In genomic region chr5:114157236-114157635, GRCm38 (mm10) we compare ENCODE assay signal across 20 mouse cellular contexts. TPM values are rescaled to one million over a fixed set of nuclear protein-coding genes. Genes with fewer than 3 reads are reported as not detected.
DNase-seq lines count a peak whose midpoint lies in the region; ATAC-seq and TF ChIP-seq lines count a peak whose summit lies in the region.
"Had no signal": no experiment of that assay in that cellular context is flagged by ENCODE, and none has a peak within 500 bp of the region (broad histone marks: within the 10 kb centered on the region; RNA-seq: fewer than 3 reads in every experiment).

No protein-coding gene starts in this region.

- no peaks in the 10 kb centered on the region for H3K27me3 ChIP-seq in limb, embryonic 14.5 days (ENCODE audit: control insufficient read depth, insufficient read depth, low read length)
- no peaks in the 10 kb centered on the region for H3K27me3 ChIP-seq in limb, embryonic 10.5 days (ENCODE audit: low read depth, poor library complexity, severe bottlenecking)
- no peaks in the 10 kb centered on the region for H3K27me3 ChIP-seq in midbrain, embryonic 11.5 days (ENCODE audit: control insufficient read depth, insufficient read depth, low read length)
- no peaks in the 10 kb centered on the region for H3K27me3 ChIP-seq in midbrain, embryonic 15.5 days (replicated peaks)
- peaks cover 10% of the 10 kb centered on the region for H3K27me3 ChIP-seq in myocyte (ENCODE audit: control insufficient read depth, insufficient read depth, insufficient read length)
- H3K27me3 ChIP-seq in forebrain, embryonic 13.5 days = 0 out of 2 replicates have a peak, but pooled peaks cover 4% of the 10 kb centered on the region
- H3K27me3 ChIP-seq: CH12.LX; heart, embryonic 13.5 days; Patski had no signal

- H3K4me1 ChIP-seq in limb, embryonic 14.5 days (ENCODE audit: control insufficient read depth, insufficient read depth, low read length) = no peaks in the 10 kb centered on the region
- peaks cover 11% of the 10 kb centered on the region for H3K4me1 ChIP-seq in limb, embryonic 10.5 days
- H3K4me1 ChIP-seq in midbrain, embryonic 11.5 days (ENCODE audit: control insufficient read depth, insufficient read depth, low read length) = no peaks in the 10 kb centered on the region
- H3K4me1 ChIP-seq in midbrain, embryonic 15.5 days = no peaks in the 10 kb centered on the region
- H3K4me1 ChIP-seq in forebrain, embryonic 13.5 days = no peaks in the 10 kb centered on the region
- H3K4me1 ChIP-seq: hindbrain, embryonic 13.5 days had no signal

- H3K36me3 ChIP-seq in limb, embryonic 14.5 days (ENCODE audit: control insufficient read depth, insufficient read depth, low read length) = no peaks in the 10 kb centered on the region
- H3K36me3 ChIP-seq in limb, embryonic 10.5 days = no peaks in the 10 kb centered on the region
- H3K36me3 ChIP-seq in midbrain, embryonic 11.5 days (ENCODE audit: control insufficient read depth, insufficient read depth, low read length) = no peaks in the 10 kb centered on the region
- H3K36me3 ChIP-seq in midbrain, embryonic 15.5 days (replicated peaks) = no peaks in the 10 kb centered on the region
- H3K36me3 ChIP-seq in myocyte (ENCODE audit: control insufficient read depth, insufficient read depth) = no peaks in the 10 kb centered on the region
- no peaks in the 10 kb centered on the region for H3K36me3 ChIP-seq in forebrain, embryonic 13.5 days (ENCODE audit: poor library complexity, severe bottlenecking)
- H3K36me3 ChIP-seq: embryonic facial prominence, embryonic 10.5 days; hindbrain, embryonic 13.5 days had no signal

- H3K9ac ChIP-seq in limb, embryonic 14.5 days (ENCODE audit: low read depth, low read length, severe bottlenecking) = no peak overlapping the region
- no peak overlapping the region for H3K9ac ChIP-seq in midbrain, embryonic 11.5 days (ENCODE audit: low read length)
- no peak overlapping the region for H3K9ac ChIP-seq in midbrain, embryonic 15.5 days
- no peak overlapping the region for H3K9ac ChIP-seq in forebrain, embryonic 13.5 days
- H3K9ac ChIP-seq: heart, embryonic 13.5 days; hindbrain, embryonic 13.5 days had no signal

- TF ChIP-seq POLR2A in limb, embryonic 14.5 days (IDR thresholded peaks at IDR 0.05; ENCODE audit: borderline replicate concordance, extremely low read depth, insufficient read depth, insufficient read length) = no peak
- no peak for TF ChIP-seq POLR2A in myocyte (IDR thresholded peaks at IDR 0.05; ENCODE audit: insufficient read length, low read depth)

- no peak overlapping the region for H3K27ac ChIP-seq in limb, embryonic 14.5 days (replicated peaks; ENCODE audit: low read depth, low read length)
- no peak overlapping the region for H3K27ac ChIP-seq in limb, embryonic 10.5 days
- H3K27ac ChIP-seq in midbrain, embryonic 11.5 days (ENCODE audit: low read depth, low read length) = no peak overlapping the region
- no peak overlapping the region for H3K27ac ChIP-seq in midbrain, embryonic 15.5 days
- no peak overlapping the region for H3K27ac ChIP-seq in forebrain, embryonic 13.5 days
- H3K27ac ChIP-seq: embryonic facial prominence, embryonic 10.5 days; heart, embryonic 13.5 days; hindbrain, embryonic 13.5 days; hindbrain, postnatal 0 days had no signal

- DNase-seq in adrenal gland, postnatal 14 days = peak; percentile 71
- DNase-seq in adrenal gland, adult 8-10 months = no peak
- DNase-seq in limb, embryonic 14.5 days (ENCODE audit: low spot score) = peak; percentile 23
- no peak for DNase-seq in limb, embryonic 10.5 days (ENCODE audit: low spot score)
- DNase-seq in midbrain, embryonic 11.5 days (ENCODE audit: low spot score, missing footprints) = peak; percentile 75
- DNase-seq: cerebellum, adult 2 months; cerebellum, postnatal 10 days; heart, postnatal 4 days; kidney, adult 11 months had no signal

- H3ac ChIP-seq in myocyte (ENCODE audit: control insufficient read depth, insufficient read length) = no peak overlapping the region

- H3K79me2 ChIP-seq in myocyte (ENCODE audit: control insufficient read depth, insufficient read depth) = no peaks in the 10 kb centered on the region

- no peaks in the 10 kb centered on the region for H3K9me3 ChIP-seq in limb, embryonic 14.5 days (ENCODE audit: control insufficient read depth, low read length)
- H3K9me3 ChIP-seq in limb, embryonic 10.5 days (replicated peaks) = no peaks in the 10 kb centered on the region
- H3K9me3 ChIP-seq in midbrain, embryonic 11.5 days (ENCODE audit: control insufficient read depth, low read length) = no peaks in the 10 kb centered on the region
- H3K9me3 ChIP-seq in midbrain, embryonic 15.5 days = no peaks in the 10 kb centered on the region
- no peaks in the 10 kb centered on the region for H3K9me3 ChIP-seq in forebrain, embryonic 13.5 days (replicated peaks)
- H3K9me3 ChIP-seq: embryonic facial prominence, embryonic 10.5 days; heart, embryonic 13.5 days; hindbrain, embryonic 13.5 days had no signal

- WGBS in limb, embryonic 14.5 days = 64% methylated on average over 7 of the region's 7 CpGs
- WGBS in limb, embryonic 10.5 days = 60% methylated on average over 7 of the region's 7 CpGs
- 53% methylated on average over 7 of the region's 7 CpGs for WGBS in midbrain, embryonic 11.5 days
- 41% methylated on average over 7 of the region's 7 CpGs for WGBS in midbrain, embryonic 15.5 days
- WGBS in forebrain, embryonic 13.5 days = 55% methylated on average over 7 of the region's 7 CpGs

- H3K4me2 ChIP-seq in limb, embryonic 14.5 days (replicated peaks; ENCODE audit: low read depth, low read length, severe bottlenecking) = no peak overlapping the region
- H3K4me2 ChIP-seq in midbrain, embryonic 11.5 days = no peak overlapping the region
- H3K4me2 ChIP-seq in midbrain, embryonic 15.5 days = no peak overlapping the region
- H3K4me2 ChIP-seq in myocyte (ENCODE audit: low read depth) = no peak overlapping the region
- H3K4me2 ChIP-seq in forebrain, embryonic 13.5 days = no peak overlapping the region
- H3K4me2 ChIP-seq: heart, embryonic 13.5 days; hindbrain, embryonic 13.5 days had no signal

- ATAC-seq in limb, embryonic 14.5 days (ENCODE audit: low FRiP score, low read depth) = no peak
- ATAC-seq in midbrain, embryonic 11.5 days (ENCODE audit: low FRiP score) = no peak
- no peak for ATAC-seq in midbrain, embryonic 15.5 days (replicated peaks)
- no peak for ATAC-seq in forebrain, embryonic 13.5 days
- ATAC-seq: activated CD4-positive, CD25-positive, alpha-beta regulatory T cell, adult 4 months; forebrain, embryonic 14.5 days; hindbrain, postnatal 0 days; Patski had no signal

- no peak overlapping the region for H3K4me3 ChIP-seq in limb, embryonic 14.5 days (replicated peaks; ENCODE audit: low read length)
- no peak overlapping the region for H3K4me3 ChIP-seq in limb, embryonic 10.5 days
- no peak overlapping the region for H3K4me3 ChIP-seq in midbrain, embryonic 11.5 days (ENCODE audit: low read depth, low read length)
- no peak overlapping the region for H3K4me3 ChIP-seq in midbrain, embryonic 15.5 days
- H3K4me3 ChIP-seq in myocyte = no peak overlapping the region
- no peak overlapping the region for H3K4me3 ChIP-seq in forebrain, embryonic 13.5 days
- H3K4me3 ChIP-seq: embryonic facial prominence, embryonic 10.5 days; heart, embryonic 13.5 days; hindbrain, embryonic 13.5 days had no signal

TF ChIP-seq in myocyte, 11 proteins besides CTCF, POLR2A, EP300 and RAD21 (continues in another document):
- no peak for TF ChIP-seq CEBPB (IDR thresholded peaks at IDR 0.05; ENCODE audit: insufficient read depth, poor library complexity, severe bottlenecking)
- TF ChIP-seq TCF3 (IDR thresholded peaks at IDR 0.05; ENCODE audit: insufficient read length, low read depth) = peak; percentile 14
- TF ChIP-seq E2F4 (IDR thresholded peaks at IDR 0.05; ENCODE audit: insufficient read depth) = no peak
- no peak for TF ChIP-seq SRF (IDR thresholded peaks at IDR 0.05; ENCODE audit: control insufficient read depth, insufficient read length, low read depth)
- TF ChIP-seq POLR2AphosphoS2 (IDR thresholded peaks at IDR 0.05; ENCODE audit: insufficient read length, low read depth) = no peak

RNA-seq across cellular contexts. Expression of gene Acacb, which starts 10.9 kb away (rescaled TPM):
- 121 and 148 TPM in 2 replicates for total RNA-seq in adrenal gland, postnatal 14 days (2021)
- 10 to 100 TPM; 68.9 to 85.3 (median 72.7) TPM for total RNA-seq in adrenal gland, adult 8-10 months (2022)
- polyA plus RNA-seq in limb, embryonic 14.5 days (2012; rRNA removed) = 4.9 and 6.0 TPM in 2 replicates
- polyA plus RNA-seq in limb, embryonic 14.5 days (2014; fragmentation: Nextera tagmentation; extraction: Ambion mirVana) = 2.7 and 3.7 TPM in 2 replicates
- 4.8 and 5.8 TPM in 2 replicates for polyA plus RNA-seq in limb, embryonic 10.5 days (2016; fragmentation: Nextera tagmentation; extraction: Ambion mirVana)
- 1.6 and 1.7 TPM in 2 replicates for polyA plus RNA-seq in midbrain, embryonic 11.5 days (2014; fragmentation: Nextera tagmentation; extraction: Ambion mirVana)
- polyA plus RNA-seq in midbrain, embryonic 15.5 days (2015; fragmentation: Nextera tagmentation; extraction: Ambion mirVana) = 5.0 and 5.8 TPM in 2 replicates
- polyA plus RNA-seq in myocyte (2012; fragmentation: generic; extraction: Trizol) = 0.84 TPM
- polyA plus RNA-seq in forebrain, embryonic 13.5 days (2015; fragmentation: Nextera tagmentation; extraction: Ambion mirVana) = 0.96 and 1.5 TPM in 2 replicates

RNA-seq across cellular contexts. Expression of gene Ung, which starts 27.1 kb away (rescaled TPM):
- 11.7 and 11.9 TPM in 2 replicates for total RNA-seq in adrenal gland, postnatal 14 days (2021)
- total RNA-seq in adrenal gland, adult 8-10 months (2022) = 1 to 10 TPM; 2.4 to 3.1 (median 2.8) TPM
- polyA plus RNA-seq in limb, embryonic 14.5 days (2012; rRNA removed) = 31.4 and 34.0 TPM in 2 replicates
- 23.7 and 26.0 TPM in 2 replicates for polyA plus RNA-seq in limb, embryonic 14.5 days (2014; fragmentation: Nextera tagmentation; extraction: Ambion mirVana)
- 81.3 and 91.8 TPM in 2 replicates for polyA plus RNA-seq in limb, embryonic 10.5 days (2016; fragmentation: Nextera tagmentation; extraction: Ambion mirVana)
- 30.0 and 35.1 TPM in 2 replicates for polyA plus RNA-seq in midbrain, embryonic 11.5 days (2014; fragmentation: Nextera tagmentation; extraction: Ambion mirVana)
- 8.5 and 9.7 TPM in 2 replicates for polyA plus RNA-seq in midbrain, embryonic 15.5 days (2015; fragmentation: Nextera tagmentation; extraction: Ambion mirVana)
- 2.7 TPM for polyA plus RNA-seq in myocyte (2012; fragmentation: generic; extraction: Trizol)
- 45.3 and 46.6 TPM in 2 replicates for polyA plus RNA-seq in forebrain, embryonic 13.5 days (2015; fragmentation: Nextera tagmentation; extraction: Ambion mirVana)

RNA-seq across cellular contexts. Expression of gene Alkbh2, which starts 29.2 kb away (rescaled TPM):
- total RNA-seq in adrenal gland, postnatal 14 days (2021) = 9.9 and 10.3 TPM in 2 replicates
- total RNA-seq in adrenal gland, adult 8-10 months (2022) = 10 to 100 TPM in 3 of 4 experiments, 1 to 10 TPM in 1; 5.8 to 13.5 (median 11.7) TPM
- polyA plus RNA-seq in limb, embryonic 14.5 days (2012; rRNA removed) = 15.5 and 18.9 TPM in 2 replicates
- 10.9 and 11.5 TPM in 2 replicates for polyA plus RNA-seq in limb, embryonic 14.5 days (2014; fragmentation: Nextera tagmentation; extraction: Ambion mirVana)
- 12.9 and 16.1 TPM in 2 replicates for polyA plus RNA-seq in limb, embryonic 10.5 days (2016; fragmentation: Nextera tagmentation; extraction: Ambion mirVana)
- 13.8 and 14.0 TPM in 2 replicates for polyA plus RNA-seq in midbrain, embryonic 11.5 days (2014; fragmentation: Nextera tagmentation; extraction: Ambion mirVana)
- 5.3 and 6.9 TPM in 2 replicates for polyA plus RNA-seq in midbrain, embryonic 15.5 days (2015; fragmentation: Nextera tagmentation; extraction: Ambion mirVana)
- 5.7 TPM for polyA plus RNA-seq in myocyte (2012; fragmentation: generic; extraction: Trizol)
- polyA plus RNA-seq in forebrain, embryonic 13.5 days (2015; fragmentation: Nextera tagmentation; extraction: Ambion mirVana) = 6.7 and 9.0 TPM in 2 replicates

Comparison
In these comparisons a context has a peak if more than half of its experiments do, and no peak if none do; other contexts are left out.
1. DNase-seq: peak in adrenal gland, postnatal 14 days (single experiment), limb, embryonic 14.5 days (single experiment) and midbrain, embryonic 11.5 days (single experiment); none in adrenal gland, adult 8-10 months (single experiment) and limb, embryonic 10.5 days (single experiment).